Mouse (Mus musculus): ENCODE results near the gene Nhlh1. TPM values are rescaled to one million over a fixed set of nuclear protein-coding genes. Genes with fewer than 3 reads are reported as not detected.
A peak's percentile ranks its signal among the peaks of the same experiment; 100 is the strongest.

The Nhlh1 gene
- polyA plus RNA-seq, 1 experiment from 2014 or later, result 0.11 TPM

- DNase-seq (ENCODE audit: low spot score) (peak; percentile 91), ATAC-seq (replicated peaks; ENCODE audit: low FRiP score) (peak; percentile 98)
Measured at GRCm38 (mm10) chr1:172082101-172082898, 24.9 kb upstream of the Nhlh1 start, which contains the start of the genes Copa and Ncstn. TSS of gene Copa (plus strand) at chr1:172082529. TSS of gene Ncstn (minus strand) at chr1:172082795.

DNA sequence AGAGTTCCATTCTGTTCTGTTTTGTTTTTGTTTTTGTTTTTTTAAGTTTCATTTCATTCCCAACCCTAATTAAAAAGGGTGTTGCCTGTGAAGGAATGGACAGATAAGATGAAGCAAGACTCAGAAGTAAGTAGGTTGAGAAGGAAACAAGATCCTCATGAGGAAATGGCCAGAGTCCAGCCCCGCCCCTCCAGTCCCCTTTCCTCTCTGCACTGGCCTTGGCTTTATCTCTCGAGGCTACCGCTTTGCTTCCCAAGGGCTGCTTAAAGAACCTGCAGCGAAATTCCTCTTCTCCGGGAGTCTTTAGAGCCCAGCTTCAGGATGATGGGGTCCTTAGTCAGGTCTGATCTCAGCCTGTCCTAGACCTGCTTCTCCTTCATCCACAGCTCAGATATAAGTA is 20.6 kb upstream of the Nhlh1 start:
- H3K27me3 ChIP-seq (replicated peaks; ENCODE audit: control insufficient read depth, insufficient read depth, low read length), result no peaks in the 10 kb centered on the region
- peaks cover 4% of the 10 kb centered on the region; the same call in 1 of the 2 replicates for H3K4me1 ChIP-seq (replicated peaks; ENCODE audit: control insufficient read depth, insufficient read depth, low read length)
- ATAC-seq (replicated peaks; ENCODE audit: low FRiP score), result no peak
- H3K9ac ChIP-seq (ENCODE audit: low read depth, low read length), result no peak overlapping the region
- peak overlapping the region; percentile 9; the same call in 1 of the 2 replicates for H3K27ac ChIP-seq (ENCODE audit: low read depth, low read length)
- WGBS, result 49% methylated on average over 5 of the region's 5 CpGs
- H3K4me3 ChIP-seq (ENCODE audit: low read depth, low read length), result no peak overlapping the region
- peaks cover 34% of the 10 kb centered on the region; the same call in 1 of the 2 replicates for H3K36me3 ChIP-seq (ENCODE audit: control insufficient read depth, insufficient read depth, low read length)
- peak; percentile 21 for DNase-seq (ENCODE audit: low spot score)
- no peaks in the 10 kb centered on the region for H3K9me3 ChIP-seq (ENCODE audit: control insufficient read depth, low read length)
- no peak overlapping the region for H3K4me2 ChIP-seq

More at GRCm38 (mm10) chr1:172082101-172082898, 24.9 kb upstream of the Nhlh1 start, which contains the start of the genes Copa and Ncstn:
- Histone ChIP-seq H3K9me3 (ENCODE audit: control insufficient read depth, low read length) (no peaks in the 10 kb centered on the region), H3K27me3 (replicated peaks; ENCODE audit: control insufficient read depth, insufficient read depth, low read length) (no peaks in the 10 kb centered on the region), H3K4me3 (ENCODE audit: low read depth, low read length) (peak within 1 kb of the TSS; percentile 86), H3K4me1 (replicated peaks; ENCODE audit: control insufficient read depth, insufficient read depth, low read length) (peaks cover 14% of the 10 kb centered on the region), H3K9ac (ENCODE audit: low read depth, low read length) (peak within 1 kb of the TSS; percentile 90), H3K36me3 (ENCODE audit: control insufficient read depth, insufficient read depth, low read length) (peaks cover 12% of the 10 kb centered on the region; the same call in 1 of the 2 replicates), H3K27ac (ENCODE audit: low read depth, low read length) (peak within 1 kb of the TSS; percentile 20; the same call in 1 of the 2 replicates), H3K4me2 (peak within 1 kb of the TSS; percentile 83)
- under 1% methylated on average over 40 of the region's 40 CpGs for WGBS

DNA sequence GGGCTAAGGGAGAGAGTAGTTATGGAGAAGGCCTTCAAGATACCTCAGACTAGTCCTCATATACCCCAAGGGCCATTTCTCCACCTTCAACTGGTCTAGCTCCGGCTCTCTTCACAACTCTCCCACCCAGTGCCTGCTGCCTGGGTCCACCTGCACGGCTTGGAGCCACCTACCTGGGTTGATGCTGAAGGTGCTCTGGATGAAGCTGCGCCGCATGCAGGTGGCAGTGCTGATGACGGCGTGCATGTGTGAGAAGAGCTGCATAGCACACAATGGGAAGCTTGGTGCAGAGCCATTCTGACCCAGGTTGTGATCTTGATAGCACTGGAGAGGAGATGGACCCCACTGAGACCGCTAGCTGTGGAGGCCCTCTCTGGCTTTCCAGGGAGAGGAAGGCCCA is 15.2 kb upstream of the Nhlh1 start:
- Histone ChIP-seq H3K4me3 (ENCODE audit: low read depth, low read length) (no peak overlapping the region), H3K4me2 (no peak overlapping the region), H3K9ac (ENCODE audit: low read depth, low read length) (no peak overlapping the region), H3K27me3 (replicated peaks; ENCODE audit: control insufficient read depth, insufficient read depth, low read length) (no peaks in the 10 kb centered on the region), H3K36me3 (ENCODE audit: control insufficient read depth, insufficient read depth, low read length) (peaks cover 57% of the 10 kb centered on the region), H3K4me1 (replicated peaks; ENCODE audit: control insufficient read depth, insufficient read depth, low read length) (no peaks in the 10 kb centered on the region), H3K9me3 (ENCODE audit: control insufficient read depth, low read length) (no peaks in the 10 kb centered on the region), H3K27ac (ENCODE audit: low read depth, low read length) (no peak overlapping the region)
- ATAC-seq (replicated peaks; ENCODE audit: low FRiP score) (no peak), DNase-seq (ENCODE audit: low spot score) (no peak)
- WGBS, result 90% methylated on average over 7 of the region's 7 CpGs

- H3K4me3 ChIP-seq (ENCODE audit: low read depth, low read length), result no peak overlapping the region
Measured at GRCm38 (mm10) chr1:172071556-172071955, 14.2 kb upstream of the Nhlh1 start.

GRCm38 (mm10) chr1:172070227-172070626 is 12.9 kb upstream of the Nhlh1 start:
- H3K9ac ChIP-seq (ENCODE audit: low read depth, low read length), result no peak overlapping the region
- H3K4me2 ChIP-seq, result no peak overlapping the region
- H3K4me3 ChIP-seq (ENCODE audit: low read depth, low read length), result no peak overlapping the region
- no peak overlapping the region for H3K27ac ChIP-seq (ENCODE audit: low read depth, low read length)
- ATAC-seq (replicated peaks; ENCODE audit: low FRiP score) (no peak), DNase-seq (ENCODE audit: low spot score) (no peak)
- no peaks in the 10 kb centered on the region for H3K4me1 ChIP-seq (replicated peaks; ENCODE audit: control insufficient read depth, insufficient read depth, low read length)
- H3K27me3 ChIP-seq (replicated peaks; ENCODE audit: control insufficient read depth, insufficient read depth, low read length), result no peaks in the 10 kb centered on the region
- no peaks in the 10 kb centered on the region for H3K9me3 ChIP-seq (ENCODE audit: control insufficient read depth, low read length)
- 69% methylated on average over 6 of the region's 6 CpGs for WGBS
- peaks cover 64% of the 10 kb centered on the region for H3K36me3 ChIP-seq (ENCODE audit: control insufficient read depth, insufficient read depth, low read length)

More at GRCm38 (mm10) chr1:172071556-172071955, 14.2 kb upstream of the Nhlh1 start:
- ATAC-seq (replicated peaks; ENCODE audit: low FRiP score), result no peak
- no peak overlapping the region for H3K9ac ChIP-seq (ENCODE audit: low read depth, low read length)
- H3K36me3 ChIP-seq (ENCODE audit: control insufficient read depth, insufficient read depth, low read length), result peaks cover 64% of the 10 kb centered on the region
- H3K9me3 ChIP-seq (ENCODE audit: control insufficient read depth, low read length), result no peaks in the 10 kb centered on the region
- no peak overlapping the region for H3K4me2 ChIP-seq
- WGBS, result 81% methylated on average over 4 of the region's 4 CpGs
- H3K27ac ChIP-seq (ENCODE audit: low read depth, low read length), result no peak overlapping the region
- no peak for DNase-seq (ENCODE audit: low spot score)
- H3K27me3 ChIP-seq (replicated peaks; ENCODE audit: control insufficient read depth, insufficient read depth, low read length), result no peaks in the 10 kb centered on the region
- no peaks in the 10 kb centered on the region for H3K4me1 ChIP-seq (replicated peaks; ENCODE audit: control insufficient read depth, insufficient read depth, low read length)

- H3K36me3 ChIP-seq (ENCODE audit: control insufficient read depth, insufficient read depth, low read length), result peaks cover 33% of the 10 kb centered on the region
- 84% methylated on average over 13 of the region's 13 CpGs for WGBS
Measured at GRCm38 (mm10) chr1:172064613-172065141, 7.3 kb upstream of the Nhlh1 start.

DNA sequence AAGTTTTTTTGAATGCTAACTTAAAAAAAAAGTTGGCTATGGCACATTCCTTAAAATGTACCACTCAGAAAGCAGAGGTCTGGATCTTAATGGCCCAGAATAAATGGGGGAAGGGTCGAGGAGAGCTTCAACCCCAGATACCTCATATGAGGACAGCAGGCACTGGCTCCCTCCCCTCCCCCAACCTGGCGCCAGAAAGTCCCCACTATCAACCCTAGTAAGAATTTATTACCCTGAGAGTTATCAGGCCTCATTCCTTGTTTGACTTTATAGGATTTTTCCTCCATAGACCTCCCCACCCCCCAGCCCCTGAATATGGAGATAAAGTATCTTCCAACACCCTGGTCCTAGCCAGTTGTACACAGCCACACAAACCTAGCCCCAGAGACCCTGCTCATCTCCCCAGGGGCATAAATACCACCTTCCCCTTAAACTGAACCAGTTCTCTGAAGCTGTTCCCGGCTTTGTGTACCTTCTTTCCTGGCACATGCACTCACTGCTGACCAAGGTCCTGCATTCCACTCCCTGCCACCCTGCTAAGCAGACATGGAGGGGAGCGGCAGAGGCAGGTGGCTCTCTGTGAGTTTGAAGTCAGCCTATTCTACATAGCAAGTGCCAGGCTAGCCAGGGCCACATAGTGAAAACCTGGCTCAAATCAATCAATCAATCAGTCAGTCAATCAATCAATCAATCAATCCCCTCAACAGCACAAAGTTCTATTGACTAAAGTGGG is 6.1 kb upstream of the Nhlh1 start:
- 0 out of 2 replicates have a peak, but pooled peaks cover 4% of the 10 kb centered on the region for H3K4me1 ChIP-seq (replicated peaks; ENCODE audit: control insufficient read depth, insufficient read depth, low read length)
- no peaks in the 10 kb centered on the region for H3K27me3 ChIP-seq (replicated peaks; ENCODE audit: control insufficient read depth, insufficient read depth, low read length)
- no peak overlapping the region for H3K4me3 ChIP-seq (ENCODE audit: low read depth, low read length)
- H3K9ac ChIP-seq (ENCODE audit: low read depth, low read length), result no peak overlapping the region
- H3K36me3 ChIP-seq (ENCODE audit: control insufficient read depth, insufficient read depth, low read length), result peaks cover 24% of the 10 kb centered on the region
- no peak for DNase-seq (ENCODE audit: low spot score)
- no peaks in the 10 kb centered on the region for H3K9me3 ChIP-seq (ENCODE audit: control insufficient read depth, low read length)
- no peak overlapping the region for H3K4me2 ChIP-seq
- ATAC-seq (replicated peaks; ENCODE audit: low FRiP score), result no peak
- no peak overlapping the region for H3K27ac ChIP-seq (ENCODE audit: low read depth, low read length)
- WGBS, result 51% methylated on average over 4 of the region's 4 CpGs

More at GRCm38 (mm10) chr1:172064613-172065141, 7.3 kb upstream of the Nhlh1 start:
- Histone ChIP-seq H3K27ac (ENCODE audit: low read depth, low read length) (no peak overlapping the region), H3K9ac (ENCODE audit: low read depth, low read length) (no peak overlapping the region), H3K4me2 (no peak overlapping the region), H3K4me1 (replicated peaks; ENCODE audit: control insufficient read depth, insufficient read depth, low read length) (0 out of 2 replicates have a peak, but pooled peaks cover 4% of the 10 kb centered on the region), H3K4me3 (ENCODE audit: low read depth, low read length) (no peak overlapping the region), H3K27me3 (replicated peaks; ENCODE audit: control insufficient read depth, insufficient read depth, low read length) (no peaks in the 10 kb centered on the region), H3K9me3 (ENCODE audit: control insufficient read depth, low read length) (no peaks in the 10 kb centered on the region)
- DNase-seq (ENCODE audit: low spot score), result no peak
- no peak for ATAC-seq (replicated peaks; ENCODE audit: low FRiP score)

DNA sequence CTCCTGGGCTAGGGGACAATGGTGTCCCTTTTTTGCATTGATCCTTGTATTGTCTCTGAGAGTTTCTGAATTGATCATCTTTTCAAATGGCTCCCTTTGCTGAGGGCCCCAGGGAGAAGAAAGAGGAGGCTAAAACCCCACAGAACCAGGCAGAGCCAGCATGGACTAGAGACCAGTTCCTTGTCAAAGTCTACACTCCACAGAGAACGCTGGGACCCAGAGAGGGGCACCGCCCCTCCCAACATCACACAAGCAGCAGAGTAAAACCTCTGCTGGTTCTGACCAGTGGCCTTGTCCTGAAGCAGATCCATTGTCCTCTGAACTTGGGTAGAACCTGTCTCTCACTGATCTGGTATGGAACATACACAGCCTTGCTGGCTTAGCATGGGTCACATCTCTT is 4.7 kb upstream of the Nhlh1 start:
- H3K27me3 ChIP-seq (replicated peaks; ENCODE audit: control insufficient read depth, insufficient read depth, low read length), result peaks cover 6% of the 10 kb centered on the region
- no peak for ATAC-seq (replicated peaks; ENCODE audit: low FRiP score)
- no peak overlapping the region for H3K9ac ChIP-seq (ENCODE audit: low read depth, low read length)
- H3K27ac ChIP-seq (ENCODE audit: low read depth, low read length), result no peak overlapping the region
- 0 out of 2 replicates have a peak, but pooled peaks cover 4% of the 10 kb centered on the region for H3K4me1 ChIP-seq (replicated peaks; ENCODE audit: control insufficient read depth, insufficient read depth, low read length)
- no peak overlapping the region for H3K4me3 ChIP-seq (ENCODE audit: low read depth, low read length)
- 88% methylated on average over 2 of the region's 2 CpGs for WGBS
- H3K36me3 ChIP-seq (ENCODE audit: control insufficient read depth, insufficient read depth, low read length), result peaks cover 12% of the 10 kb centered on the region; the same call in 1 of the 2 replicates
- DNase-seq (ENCODE audit: low spot score), result no peak
- H3K4me2 ChIP-seq, result no peak overlapping the region
- no peaks in the 10 kb centered on the region for H3K9me3 ChIP-seq (ENCODE audit: control insufficient read depth, low read length)
